Mouse (Mus musculus) embryonic facial prominence, embryonic 12.5 days (tissue): ENCODE results near the gene Zfp472. TPM values are rescaled to one million over a fixed set of nuclear protein-coding genes. Genes with fewer than 3 reads are reported as not detected.

Experiments used
- ATAC-seq: fragments of 200-750 bp; cut with Nextera tagmentation; 2 replicates; pipeline ENCODE4 v1.8.0; 2017; ENCODE audit not compliant: insufficient number of reproducible peaks, insufficient read depth, low FRiP score, low TSS enrichment
- H3K27ac ChIP-seq: fragments of 300-500 bp; sonication (generic); 2 replicates; pipeline ENCODE4 v1.5.1; 2016; ENCODE audit warnings: mild to moderate bottlenecking
- H3K27me3 ChIP-seq: fragments of 300-500 bp; sonication (generic); 2 replicates; pipeline ENCODE4 v1.6.1; 2016; ENCODE audit warnings: mild to moderate bottlenecking, moderate library complexity
- H3K36me3 ChIP-seq: fragments of 300-500 bp; sonication (generic); 2 replicates; pipeline ENCODE4 v1.6.1; 2016; ENCODE audit warnings: mild to moderate bottlenecking
- H3K4me1 ChIP-seq: fragments of 300-500 bp; sonication (generic); 2 replicates; pipeline ENCODE4 v1.6.1; 2016
- H3K4me2 ChIP-seq: fragments of 300-500 bp; sonication (generic); replicated peaks from 2 replicates; pipeline ENCODE4 v1.6.1; 2016; ENCODE audit warnings: mild to moderate bottlenecking, moderate library complexity
- H3K4me3 ChIP-seq: fragments of 300-500 bp; sonication (generic); 2 replicates; pipeline ENCODE4 v1.5.1; 2016; ENCODE audit warnings: mild to moderate bottlenecking
- H3K9ac ChIP-seq: fragments of 300-500 bp; sonication (generic); 2 replicates; pipeline ENCODE4 v1.6.1; 2016; ENCODE audit warnings: mild to moderate bottlenecking, moderate library complexity
- H3K9me3 ChIP-seq: fragments of 300-500 bp; sonication (generic); 2 replicates; pipeline ENCODE4 v1.6.1; 2016; ENCODE audit warnings: mild to moderate bottlenecking, moderate library complexity
- WGBS: fragments of 180-500 bp; shearing (Covaris S2); methylation state at CpG from one replicate; pipeline ENCODE4 v1.1.7; 2016; 5-methylcytosine and 5-hydroxymethylcytosine counted together
- polyA plus RNA-seq: library from polyadenylated mRNA; unstranded; fragments of >200 nt; fragmentation: Nextera tagmentation; extraction: Ambion mirVana; gene quantifications from 2 replicates; pipeline ENCODE4 v1.2.1, GENCODE M21; 2016

Zfp472 gene
- polyA plus RNA-seq, result 12.2 and 12.6 TPM in 2 replicates

DNA sequence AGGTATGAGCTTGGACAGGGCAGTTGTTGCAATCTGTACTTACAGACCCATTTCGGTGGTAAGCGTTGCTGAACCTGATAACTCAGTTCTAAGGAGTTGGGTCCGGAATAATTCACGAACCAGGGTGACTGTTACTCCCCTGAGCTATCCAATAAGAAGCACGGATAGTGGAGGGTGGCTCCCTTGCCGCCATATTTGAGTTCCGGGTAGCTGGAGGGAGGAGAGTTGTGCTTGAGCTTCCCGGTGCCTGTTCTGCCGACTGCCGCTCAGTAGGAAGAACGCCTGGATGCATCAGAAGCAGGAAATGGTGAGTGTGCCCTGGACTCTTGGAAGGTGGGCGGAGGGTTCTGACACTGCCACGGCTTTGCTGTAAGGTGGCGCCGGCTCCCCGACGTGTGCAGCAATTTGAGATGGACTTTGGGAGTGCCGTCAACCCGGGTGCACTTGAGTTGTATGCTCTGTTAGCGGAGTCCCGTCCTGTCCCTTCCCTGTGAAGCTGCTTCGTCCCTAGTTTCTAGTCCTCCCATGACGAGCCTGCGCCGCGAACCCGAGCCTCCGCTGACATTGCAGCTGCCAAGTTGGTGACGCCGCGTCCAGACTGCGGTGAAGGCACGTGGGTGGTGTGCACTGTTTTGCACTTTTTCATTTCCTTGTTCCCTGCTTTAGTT lies at the start of gene Zfp472:
Zfp472 (plus strand) TSS at position 192 of the 668 bp plus-strand sequence.
- H3K4me3 ChIP-seq, result peak within 1 kb of the TSS; percentile 77
- H3K4me1 ChIP-seq, result peaks cover 13% of the 10 kb centered on the region
- peak within 1 kb of the TSS; percentile 79 for H3K4me2 ChIP-seq
- peak; percentile 98 for ATAC-seq
- H3K27me3 ChIP-seq, result no peaks in the 10 kb centered on the region
- H3K9me3 ChIP-seq, result no peaks in the 10 kb centered on the region
- WGBS, result under 1% methylated on average over 33 of the region's 33 CpGs
- peak within 1 kb of the TSS; percentile 81 for H3K27ac ChIP-seq
- H3K36me3 ChIP-seq, result no peaks in the 10 kb centered on the region
- H3K9ac ChIP-seq, result peak within 1 kb of the TSS; percentile 66

DNA sequence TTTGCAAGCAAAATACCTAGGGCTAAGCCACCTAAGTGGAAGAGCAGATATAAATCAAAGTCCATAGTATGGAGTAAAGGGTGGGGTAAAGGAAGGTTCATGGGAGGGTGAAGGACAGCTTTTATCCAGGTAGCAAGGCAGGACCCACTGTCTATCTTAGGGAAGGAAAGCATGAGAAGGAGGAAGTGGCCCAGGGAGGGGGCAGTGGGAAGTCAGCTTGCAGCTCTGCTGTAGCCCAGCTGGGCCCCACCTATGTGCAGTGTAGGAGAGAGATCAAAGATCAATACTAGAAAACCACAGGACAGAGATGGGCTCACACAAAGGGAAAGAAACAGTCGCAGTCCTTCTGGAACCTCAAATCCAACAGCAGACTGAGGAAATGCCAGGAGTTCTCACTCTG lies 49.5 kb upstream of the Zfp472 start:
- H3K36me3 ChIP-seq, result no peaks in the 10 kb centered on the region
- 89% methylated on average over 1 of the region's 1 CpGs for WGBS
- H3K4me2 ChIP-seq, result no peak overlapping the region
- H3K27me3 ChIP-seq, result no peaks in the 10 kb centered on the region
- no peaks in the 10 kb centered on the region for H3K4me1 ChIP-seq
- no peak overlapping the region for H3K27ac ChIP-seq
- 0 out of 2 replicates have a peak, but pooled peaks cover 5% of the 10 kb centered on the region for H3K9me3 ChIP-seq
- no peak overlapping the region for H3K4me3 ChIP-seq
- no peak overlapping the region for H3K9ac ChIP-seq
- no peak for ATAC-seq

DNA sequence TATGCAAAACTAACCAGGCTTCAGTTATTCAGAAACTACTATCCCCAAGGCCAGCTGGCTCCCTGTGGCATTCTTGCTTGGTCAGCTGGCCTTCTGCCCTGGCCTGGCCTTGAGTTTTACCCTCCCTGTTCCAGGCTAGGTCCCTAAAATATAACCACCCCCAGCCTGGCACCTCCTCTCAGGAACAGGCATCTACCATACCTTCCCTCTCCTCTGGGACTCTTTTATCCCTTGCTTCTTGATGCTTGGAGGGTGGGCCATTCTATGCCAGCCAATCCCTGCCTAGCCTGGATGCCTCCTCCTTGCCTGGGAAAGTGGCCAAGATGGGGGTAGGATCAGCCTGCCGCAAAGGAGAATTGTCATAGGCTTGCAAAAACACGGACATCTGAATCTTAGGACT lies 48.5 kb upstream of the Zfp472 start, which contains the start of gene Cyp4f14:
Cyp4f14 (minus strand) TSS at position 212 of the 400 bp plus-strand sequence.
- Histone ChIP-seq H3K9me3 (peaks cover 8% of the 10 kb centered on the region; the same call in 1 of the 2 replicates), H3K36me3 (no peaks in the 10 kb centered on the region), H3K27me3 (no peaks in the 10 kb centered on the region), H3K4me3 (no peak within 1 kb of the TSS), H3K9ac (no peak within 1 kb of the TSS), H3K4me2 (no peak within 1 kb of the TSS), H3K4me1 (no peaks in the 10 kb centered on the region), H3K27ac (no peak within 1 kb of the TSS)
- WGBS, result 58% methylated on average over 2 of the region's 2 CpGs
- no peak for ATAC-seq

DNA sequence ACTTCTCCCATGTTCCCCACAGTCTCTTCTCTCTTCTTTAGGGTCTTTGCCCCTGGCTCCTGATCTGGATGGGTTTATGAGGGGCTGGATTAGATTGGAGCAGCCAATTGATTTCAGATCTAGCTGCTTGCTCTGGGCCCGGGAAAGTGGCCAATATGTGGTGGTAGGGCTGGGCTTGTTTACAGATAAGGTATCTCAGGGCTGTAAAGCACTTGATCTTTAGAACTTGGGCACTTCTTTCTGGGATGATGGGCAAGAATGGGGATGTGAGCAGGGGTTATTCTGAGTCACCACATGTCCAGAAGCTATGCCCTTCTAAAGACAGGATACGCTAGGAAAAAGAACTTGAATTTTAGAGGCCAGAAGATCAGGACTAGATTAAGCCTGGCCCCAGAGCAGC lies 46.5 kb upstream of the Zfp472 start:
- Histone ChIP-seq H3K9me3 (peaks cover 8% of the 10 kb centered on the region; the same call in 1 of the 2 replicates), H3K4me2 (no peak overlapping the region), H3K36me3 (no peaks in the 10 kb centered on the region), H3K4me1 (no peaks in the 10 kb centered on the region), H3K27me3 (no peaks in the 10 kb centered on the region), H3K27ac (no peak overlapping the region), H3K9ac (no peak overlapping the region), H3K4me3 (no peak overlapping the region)
- ATAC-seq, result no peak
- 77% methylated on average over 2 of the region's 2 CpGs for WGBS

DNA sequence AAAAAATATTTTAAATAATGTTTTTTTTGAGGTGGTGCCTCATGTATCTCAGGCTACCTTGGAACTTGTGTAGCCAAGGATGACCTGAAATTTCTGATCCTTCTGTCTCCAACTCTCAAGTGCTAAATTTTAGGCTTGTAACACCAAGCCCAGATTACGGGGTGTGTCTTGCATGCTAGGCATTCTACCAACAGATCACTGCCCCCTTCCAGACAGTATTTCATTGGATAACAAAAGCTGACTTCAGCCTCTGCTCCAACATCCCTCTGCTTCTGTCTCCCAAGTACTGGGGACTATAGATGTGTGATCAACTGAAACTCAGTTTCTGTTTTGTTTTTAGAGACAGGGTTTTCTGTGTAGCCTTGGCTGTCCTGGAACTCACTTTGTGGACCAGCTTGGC lies 41.9 kb upstream of the Zfp472 start:
- Histone ChIP-seq H3K9ac (no peak overlapping the region), H3K27me3 (no peaks in the 10 kb centered on the region), H3K4me1 (no peaks in the 10 kb centered on the region), H3K27ac (no peak overlapping the region), H3K36me3 (no peaks in the 10 kb centered on the region), H3K4me3 (no peak overlapping the region), H3K4me2 (no peak overlapping the region), H3K9me3 (peaks cover 8% of the 10 kb centered on the region; the same call in 1 of the 2 replicates)
- no peak for ATAC-seq
- 81% methylated on average over 1 of the region's 1 CpGs for WGBS

DNA sequence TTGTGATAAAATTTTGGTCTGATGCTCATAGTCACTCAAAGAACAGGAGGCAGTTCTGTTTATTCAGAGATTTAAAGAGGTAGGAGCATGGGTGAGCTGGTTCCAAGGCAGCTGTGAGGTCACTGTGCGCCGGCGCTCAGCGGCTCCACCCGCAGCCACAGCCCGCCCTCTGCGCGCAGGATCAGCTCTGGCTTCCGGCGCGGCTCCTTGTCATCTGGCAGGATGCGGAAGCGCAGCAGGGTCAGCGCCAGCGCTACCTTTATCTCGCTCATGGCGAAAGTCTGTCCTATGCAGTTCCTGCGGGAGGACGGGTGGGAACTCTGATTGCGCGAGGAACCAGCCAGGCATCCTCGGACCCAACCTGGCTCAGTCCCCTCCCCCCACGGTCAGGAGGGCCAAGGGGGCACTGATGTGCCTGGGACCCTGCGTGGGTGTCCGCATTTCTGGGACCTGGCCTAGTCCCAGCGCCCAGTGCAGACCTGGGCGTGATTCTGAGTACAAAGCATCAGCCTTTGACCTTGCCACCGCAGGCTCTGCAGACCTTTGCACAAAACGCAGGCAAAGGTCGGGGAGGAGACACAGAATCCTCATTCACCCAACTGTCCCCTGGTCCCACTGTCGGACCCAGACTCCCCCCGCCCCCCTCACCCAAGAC lies 40.8 kb upstream of the Zfp472 start:
- Histone ChIP-seq H3K27me3 (no peaks in the 10 kb centered on the region), H3K4me1 (no peaks in the 10 kb centered on the region), H3K4me3 (peak overlapping the region; percentile 47), H3K36me3 (no peaks in the 10 kb centered on the region), H3K4me2 (peak overlapping the region; percentile 70), H3K27ac (peak overlapping the region; percentile 37; the same call in 1 of the 2 replicates), H3K9me3 (peaks cover 8% of the 10 kb centered on the region; the same call in 1 of the 2 replicates), H3K9ac (peak overlapping the region; percentile 60)
- peak; percentile 87 for ATAC-seq
- WGBS, result 15% methylated on average over 32 of the region's 32 CpGs

DNA sequence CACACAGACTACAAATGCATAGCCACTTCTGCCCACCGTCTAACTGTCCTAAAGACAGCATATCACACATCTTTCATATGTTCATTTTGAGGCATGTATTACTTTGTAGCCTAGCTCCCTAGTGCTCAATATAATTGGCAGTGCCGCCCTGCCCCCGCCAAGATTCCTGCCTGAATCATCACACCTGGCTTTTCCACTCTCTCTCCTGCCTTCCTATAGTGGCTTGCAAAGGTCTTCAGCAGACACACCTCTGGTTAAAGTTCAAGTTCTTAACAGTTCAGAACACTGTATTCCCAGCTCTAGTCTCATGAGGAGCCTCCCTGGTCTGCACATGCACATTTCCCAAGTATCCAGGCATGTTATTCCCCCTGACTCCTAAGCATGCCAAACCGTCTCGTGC lies 37.8 kb upstream of the Zfp472 start:
- H3K9me3 ChIP-seq, result no peaks in the 10 kb centered on the region
- H3K4me2 ChIP-seq, result no peak overlapping the region
- no peaks in the 10 kb centered on the region for H3K27me3 ChIP-seq
- no peaks in the 10 kb centered on the region for H3K36me3 ChIP-seq
- no peak overlapping the region for H3K9ac ChIP-seq
- H3K27ac ChIP-seq, result no peak overlapping the region
- WGBS, result 81% methylated on average over 5 of the region's 5 CpGs
- H3K4me1 ChIP-seq, result no peaks in the 10 kb centered on the region
- H3K4me3 ChIP-seq, result no peak overlapping the region
- no peak for ATAC-seq

DNA sequence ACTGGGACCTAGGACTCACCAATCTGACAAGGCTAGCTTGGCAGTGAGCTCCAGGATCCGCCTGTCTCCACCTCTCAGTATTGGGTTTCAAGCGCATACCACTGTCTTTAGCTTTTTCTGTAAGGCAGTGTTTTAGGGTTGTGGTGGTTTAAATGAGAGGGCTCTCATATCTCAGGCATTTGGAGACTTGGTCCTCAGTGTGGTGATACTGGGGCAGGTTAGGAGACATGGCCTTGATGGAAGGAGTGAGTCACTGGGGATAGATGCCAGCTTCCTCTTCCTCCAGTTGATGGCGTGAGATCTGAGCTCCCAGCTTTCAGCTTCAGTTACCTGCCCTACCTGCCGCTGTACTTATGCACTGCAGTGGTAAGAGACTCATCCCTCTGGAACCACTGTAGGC lies 25.8 kb upstream of the Zfp472 start:
- Histone ChIP-seq H3K4me2 (no peak overlapping the region), H3K9ac (no peak overlapping the region), H3K27ac (no peak overlapping the region), H3K9me3 (no peaks in the 10 kb centered on the region), H3K4me3 (no peak overlapping the region), H3K4me1 (no peaks in the 10 kb centered on the region), H3K36me3 (no peaks in the 10 kb centered on the region), H3K27me3 (no peaks in the 10 kb centered on the region)
- WGBS, result 75% methylated on average over 4 of the region's 4 CpGs
- ATAC-seq, result no peak

DNA sequence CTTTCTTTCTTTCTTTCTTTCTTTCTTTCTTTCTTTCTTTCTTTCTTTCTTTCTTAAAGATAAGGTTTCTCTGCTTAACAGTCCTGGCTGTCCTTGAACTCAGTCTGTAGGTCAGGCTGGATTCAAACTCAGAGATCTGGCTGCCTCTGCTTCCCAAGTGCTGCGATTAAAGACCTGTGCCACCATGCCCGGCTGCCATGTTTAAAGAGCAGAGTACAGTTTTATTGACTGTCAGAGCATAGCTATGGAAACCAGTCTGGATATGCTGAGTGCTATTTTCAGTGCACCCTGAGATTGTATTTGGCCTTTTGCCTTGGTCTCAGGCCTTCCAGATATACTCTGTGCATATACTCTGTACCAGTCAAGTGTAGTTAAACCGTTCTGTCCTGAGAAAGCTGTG lies 22.0 kb upstream of the Zfp472 start:
- Histone ChIP-seq H3K9ac (no peak overlapping the region), H3K9me3 (no peaks in the 10 kb centered on the region), H3K4me2 (no peak overlapping the region), H3K27me3 (no peaks in the 10 kb centered on the region), H3K4me1 (peaks cover 5% of the 10 kb centered on the region; the same call in 1 of the 2 replicates), H3K27ac (no peak overlapping the region), H3K36me3 (no peaks in the 10 kb centered on the region), H3K4me3 (no peak overlapping the region)
- 91% methylated on average over 3 of the region's 3 CpGs for WGBS
- ATAC-seq, result no peak

DNA sequence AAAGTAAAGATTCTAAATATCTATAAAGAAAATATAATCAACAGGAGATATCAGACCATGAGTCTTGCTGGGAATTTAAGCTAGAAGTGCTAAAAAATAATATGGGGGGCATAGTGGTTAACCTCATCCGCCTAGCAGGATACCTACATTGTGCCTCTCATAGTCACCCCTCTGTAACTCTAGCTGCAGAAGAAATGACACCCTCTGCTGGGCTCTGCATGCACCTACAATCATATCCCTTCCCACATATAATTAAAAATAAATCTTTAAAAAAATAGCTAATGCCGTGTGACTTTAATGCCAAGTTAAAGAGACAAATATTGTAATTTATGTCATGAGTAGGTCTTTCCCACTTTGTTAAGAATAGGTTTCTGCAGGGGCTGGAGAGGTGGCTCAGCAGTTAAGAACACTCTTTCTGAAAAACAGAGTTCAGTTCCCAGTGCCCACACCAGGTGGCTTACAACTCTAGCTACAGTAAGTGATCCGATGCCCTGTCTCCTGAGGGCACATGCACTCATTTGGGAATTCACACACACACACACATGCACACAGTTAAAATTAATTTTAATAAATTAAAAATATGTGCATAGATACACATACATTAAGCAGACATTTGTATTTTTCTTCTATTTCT lies 21.1 kb upstream of the Zfp472 start:
- no peak overlapping the region for H3K4me3 ChIP-seq
- H3K27me3 ChIP-seq, result no peaks in the 10 kb centered on the region
- WGBS, result 63% methylated on average over 3 of the region's 3 CpGs
- H3K36me3 ChIP-seq, result no peaks in the 10 kb centered on the region
- no peak for ATAC-seq
- no peak overlapping the region for H3K9ac ChIP-seq
- no peak overlapping the region for H3K27ac ChIP-seq
- no peaks in the 10 kb centered on the region for H3K9me3 ChIP-seq
- H3K4me1 ChIP-seq, result peaks cover 5% of the 10 kb centered on the region; the same call in 1 of the 2 replicates
- H3K4me2 ChIP-seq, result no peak overlapping the region

DNA sequence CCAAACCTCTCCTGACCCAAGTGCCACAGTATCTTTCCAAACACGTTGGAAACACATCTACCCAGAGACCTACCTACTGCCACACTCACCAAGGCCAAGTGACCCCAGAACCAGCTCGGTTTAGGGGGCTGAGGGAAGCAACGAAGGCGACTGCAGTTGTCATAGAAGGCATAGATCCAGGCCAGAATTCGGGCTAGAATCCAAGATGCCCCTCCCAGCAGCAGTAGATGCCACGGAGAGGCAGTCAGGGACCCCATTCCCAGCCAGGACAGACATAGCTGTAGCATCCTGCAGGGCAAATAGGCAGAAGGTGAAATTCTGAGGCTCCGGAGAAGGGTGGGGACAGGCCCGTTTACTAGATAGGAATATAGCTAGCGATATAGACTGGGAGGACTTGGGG lies 18.9 kb upstream of the Zfp472 start:
- ATAC-seq, result no peak
- no peak overlapping the region for H3K27ac ChIP-seq
- H3K36me3 ChIP-seq, result no peaks in the 10 kb centered on the region
- no peaks in the 10 kb centered on the region for H3K9me3 ChIP-seq
- no peaks in the 10 kb centered on the region for H3K27me3 ChIP-seq
- peak overlapping the region; percentile 74 for H3K4me2 ChIP-seq
- peaks cover 5% of the 10 kb centered on the region; the same call in 1 of the 2 replicates for H3K4me1 ChIP-seq
- WGBS, result 66% methylated on average over 9 of the region's 9 CpGs
- H3K9ac ChIP-seq, result peak overlapping the region; percentile 55
- peak overlapping the region; percentile 46 for H3K4me3 ChIP-seq
